Mouse (Mus musculus) fibroblast of lung, adult 2 months (primary cell): ENCODE results near the gene Tfg.

Experiments
- DNase-seq: peaks from one replicate; pipeline ENCODE4 v3.0.0-alpha.2; 2011; ENCODE audit warnings: low read depth

Tfg gene

DNA sequence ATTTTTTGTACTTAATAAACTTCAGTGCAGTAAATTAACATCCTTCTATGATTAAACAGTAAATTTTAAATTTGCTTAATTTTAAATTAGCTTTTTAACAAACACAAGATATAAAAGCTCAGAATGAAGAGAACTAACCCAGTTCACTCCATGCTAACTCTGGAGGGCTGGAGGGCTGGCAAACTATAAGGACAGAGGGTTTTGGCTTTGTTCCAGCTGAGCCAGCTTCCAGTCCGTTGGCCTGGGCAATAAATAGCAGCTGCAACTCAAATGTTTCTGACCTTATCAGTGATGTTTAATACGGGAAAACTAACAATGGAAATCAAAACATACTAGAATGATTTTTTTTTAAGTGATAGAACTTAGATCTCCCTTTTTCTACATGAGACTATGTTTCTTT is 72.0 kb downstream of the Tfg start:
- no peak for DNase-seq
